Mouse (Mus musculus): ENCODE measurements around the gene Col25a1.

Gene Col25a1

DNA sequence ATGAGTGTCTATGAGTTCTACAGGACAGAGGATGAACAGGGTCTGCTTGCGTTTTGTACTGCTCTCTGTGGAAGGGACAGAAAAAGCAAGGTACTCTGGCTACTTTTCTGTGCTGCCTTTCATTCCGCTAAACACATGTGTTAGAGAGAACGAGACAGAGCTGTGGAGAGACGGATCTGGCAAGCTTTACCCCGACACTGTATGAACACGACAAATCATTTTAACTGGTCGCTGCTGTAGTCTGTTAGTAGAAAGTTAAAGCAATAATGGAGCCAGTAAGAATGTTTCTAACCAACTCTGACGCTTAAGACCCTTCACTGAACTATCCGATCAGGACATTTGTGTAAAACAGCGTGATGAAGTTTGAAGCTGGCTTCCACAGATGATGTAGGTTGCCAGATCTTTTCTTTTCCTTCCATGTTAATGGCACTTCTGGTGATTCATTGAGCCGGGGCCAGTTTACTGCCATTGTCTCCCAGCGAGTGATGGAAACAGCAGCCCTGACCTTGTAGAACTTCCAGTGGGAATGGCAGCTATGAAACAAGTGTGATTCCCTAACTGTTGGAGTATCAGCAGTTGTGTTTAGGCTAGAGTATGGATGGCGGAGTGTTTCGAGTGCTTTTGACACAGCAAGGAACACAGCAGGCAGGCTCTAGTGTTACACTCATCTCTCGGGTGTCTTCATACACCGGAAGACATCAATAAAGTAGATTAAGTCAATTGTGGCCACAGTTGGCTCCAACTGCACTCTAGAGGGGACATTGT, 437.2 kb downstream of the Col25a1 start:
- DNase-seq (ENCODE audit: low read depth) = no peak

DNA sequence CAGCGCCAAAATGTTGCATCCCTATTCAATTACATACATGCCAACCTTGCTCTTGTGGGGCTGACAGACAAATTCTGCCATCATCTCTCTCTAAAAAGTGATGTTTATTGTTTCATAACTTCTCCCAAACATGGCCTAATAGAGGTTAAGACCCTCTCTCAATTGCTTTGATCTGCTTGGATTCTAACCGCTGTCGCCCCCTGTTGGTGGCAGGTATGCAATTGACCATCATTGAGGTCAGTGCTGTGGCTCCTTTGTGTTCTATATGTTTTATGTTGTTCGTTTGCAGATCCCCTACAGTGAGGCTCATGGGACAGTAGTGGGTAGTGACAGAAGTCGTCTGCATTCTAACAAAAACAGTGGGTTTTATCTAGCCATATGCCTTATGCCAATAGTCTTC, 441.9 kb downstream of the Col25a1 start:
- peak; percentile 8 for DNase-seq (ENCODE audit: low read depth)

GRCm38 (mm10) chr3:130574652-130575051, 443.4 kb downstream of the Col25a1 start:
- peak; percentile 54 for DNase-seq (ENCODE audit: low read depth)

DNA sequence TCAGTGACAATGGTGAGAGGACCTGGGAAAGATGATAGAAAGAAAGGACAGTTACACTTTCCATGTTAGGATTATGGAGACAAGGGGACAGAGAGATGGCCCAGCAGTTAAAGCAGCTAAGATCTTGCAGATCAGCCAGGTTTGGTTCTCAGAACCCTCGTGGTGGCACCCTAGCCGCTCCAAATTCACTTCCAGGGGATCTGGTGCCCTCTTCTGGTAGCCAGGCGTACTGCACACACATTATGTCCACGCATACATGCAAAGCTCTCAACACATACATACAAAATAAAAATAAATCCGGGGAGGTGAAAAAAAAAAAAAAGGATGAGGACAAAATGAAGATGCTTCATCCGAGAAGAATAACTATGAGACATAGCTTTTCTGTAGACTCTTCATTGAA, 445.4 kb downstream of the Col25a1 start:
- peak; percentile 44 for DNase-seq (ENCODE audit: low read depth)

GRCm38 (mm10) chr3:130579501-130579900, 448.2 kb downstream of the Col25a1 start:
- DNase-seq (ENCODE audit: low read depth) = no peak

DNA sequence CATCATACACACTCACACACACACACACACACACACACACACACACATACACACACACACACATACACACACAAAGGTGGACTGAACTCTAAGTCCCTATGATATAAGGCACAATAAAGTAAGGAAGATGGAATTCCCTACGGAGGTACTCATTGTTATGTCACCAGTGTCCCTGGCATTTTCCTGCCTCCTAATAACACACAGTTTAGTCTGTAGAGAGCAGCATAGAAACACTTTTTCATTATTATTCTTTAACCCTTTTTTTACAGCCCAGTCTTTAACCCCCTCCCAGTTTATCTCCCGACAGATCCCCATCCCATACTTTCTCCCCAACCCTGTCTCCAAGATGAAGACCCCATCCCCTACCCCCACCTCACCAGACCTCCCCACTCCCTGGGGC, 450.3 kb downstream of the Col25a1 start:
- DNase-seq (ENCODE audit: low read depth) = no peak

DNA sequence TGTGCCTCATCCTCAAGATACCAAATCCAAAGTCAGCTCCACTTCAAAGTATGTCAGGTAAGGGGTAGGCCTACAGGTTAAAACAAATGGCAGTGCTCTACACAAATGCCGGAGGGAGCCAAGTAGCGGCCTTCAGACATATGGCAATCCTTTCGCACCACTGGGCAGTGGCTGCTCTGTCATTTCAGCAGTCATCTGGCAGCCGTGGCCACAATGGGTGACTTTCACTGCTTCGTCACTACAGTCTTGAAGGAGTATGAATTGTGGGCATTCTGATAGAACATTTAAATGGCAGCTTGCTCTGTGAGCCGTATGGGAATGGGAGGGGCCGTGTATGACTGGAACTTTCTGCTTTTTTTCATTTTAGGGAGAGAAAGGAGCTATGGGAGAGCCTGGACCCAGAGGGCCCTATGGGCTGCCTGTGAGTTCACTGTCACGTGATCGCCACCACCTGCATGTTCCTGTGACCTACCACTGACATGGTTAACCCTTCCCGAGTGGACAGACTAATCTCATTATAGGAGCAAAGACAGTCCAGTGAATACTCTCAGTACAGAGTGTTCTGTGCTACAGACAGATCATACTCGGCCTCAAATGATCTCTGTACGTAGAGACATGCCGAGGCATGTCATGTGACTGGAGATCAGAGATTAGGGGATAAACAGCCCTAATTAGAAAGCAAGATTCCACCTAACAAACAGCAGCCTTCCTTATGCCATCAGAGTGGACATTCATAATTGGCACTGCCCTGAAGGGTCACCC, 451.8 kb downstream of the Col25a1 start:
- DNase-seq (ENCODE audit: low read depth) = no peak

DNA sequence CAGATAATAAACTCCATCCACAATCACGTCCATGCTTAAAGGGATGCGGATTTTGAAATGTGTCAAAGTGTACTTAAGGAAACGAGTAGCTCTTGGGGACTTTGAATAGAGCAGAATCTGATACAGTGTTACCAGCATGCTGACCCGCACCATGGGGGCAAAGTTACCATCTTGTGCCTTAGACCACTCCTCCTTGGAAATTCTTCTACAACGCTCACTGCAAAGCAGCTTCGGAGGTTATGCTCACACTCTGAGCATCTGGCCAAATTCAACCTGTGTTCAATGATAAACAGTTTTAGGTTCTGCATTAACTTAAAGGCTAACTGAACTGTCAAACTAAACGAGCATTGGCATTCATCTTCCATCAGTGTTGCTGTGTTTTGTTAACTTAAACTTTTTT, 452.7 kb downstream of the Col25a1 start:
- DNase-seq (ENCODE audit: low read depth) = no peak

- DNase-seq (ENCODE audit: low read depth) = no peak
These were observed 463.7 kb downstream of the Col25a1 start for GRCm38 (mm10) chr3:130595050-130595449.

DNA sequence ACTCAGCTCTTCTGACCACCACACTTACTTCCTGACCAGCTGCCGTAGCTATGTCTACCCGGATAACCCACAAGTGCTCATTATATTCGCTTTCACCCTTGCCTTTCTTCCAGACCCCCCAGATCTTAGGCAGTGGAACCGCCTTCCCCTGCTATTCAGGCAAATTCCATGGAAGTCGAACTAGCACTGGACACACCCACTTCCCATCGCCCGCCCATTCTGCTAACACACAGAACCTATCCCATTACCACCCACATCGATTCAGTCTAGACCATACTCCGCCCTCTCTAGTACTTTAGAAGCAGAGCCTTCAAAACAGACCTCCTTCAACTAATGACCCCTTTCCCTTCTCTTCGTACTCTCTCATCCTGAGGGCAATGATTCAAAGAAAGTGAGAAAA, 470.2 kb downstream of the Col25a1 start:
- DNase-seq (ENCODE audit: low read depth) = no peak

- peak; percentile 11 for DNase-seq (ENCODE audit: low read depth)
These were observed 476.6 kb downstream of the Col25a1 start for GRCm38 (mm10) chr3:130607924-130608323.

DNA sequence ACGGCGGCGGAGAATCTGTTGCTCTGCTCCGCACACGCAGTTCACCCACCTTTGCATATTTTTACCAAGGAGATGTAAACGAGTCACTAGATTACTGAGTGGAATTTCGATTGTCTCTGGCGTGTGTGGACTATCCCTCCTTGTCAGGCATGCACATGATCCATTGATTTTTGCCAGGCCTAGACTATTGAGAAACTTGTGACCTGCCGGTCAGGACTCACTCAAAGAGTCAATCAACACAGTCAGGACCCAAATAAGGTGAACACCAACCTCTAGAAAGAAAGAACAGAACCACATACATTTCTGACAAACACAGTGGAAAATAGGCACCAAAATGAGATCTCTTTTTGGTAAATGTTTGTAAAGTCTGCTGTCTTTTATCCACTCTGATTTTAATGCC, 483.1 kb downstream of the Col25a1 start:
- DNase-seq (ENCODE audit: low read depth) = no peak

DNA sequence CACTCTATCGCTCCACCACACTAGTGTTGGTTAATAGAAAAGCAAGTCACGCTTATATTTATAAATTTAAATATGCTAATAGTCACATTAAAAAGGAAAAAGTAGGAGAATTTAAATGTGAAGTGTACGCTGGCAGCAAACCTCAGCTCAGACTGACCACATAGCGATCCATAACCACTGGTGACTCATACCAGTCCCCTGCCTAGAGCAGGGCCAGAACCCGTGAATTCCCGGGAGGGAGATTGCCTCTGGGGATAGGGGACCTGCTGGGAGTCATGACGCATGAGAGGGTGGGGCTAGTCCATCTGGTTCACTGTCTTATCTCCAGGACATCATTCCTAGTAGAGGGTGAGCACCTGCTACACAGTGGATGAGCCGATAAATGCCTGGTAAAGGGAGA, 484.3 kb downstream of the Col25a1 start:
- DNase-seq (ENCODE audit: low read depth) = no peak

GRCm38 (mm10) chr3:130617439-130617898, 486.2 kb downstream of the Col25a1 start, which contains the start of gene Etnppl:
Gene Etnppl, plus strand, starts transcription at chr3:130617448.
- no peak for DNase-seq (ENCODE audit: low read depth)

DNA sequence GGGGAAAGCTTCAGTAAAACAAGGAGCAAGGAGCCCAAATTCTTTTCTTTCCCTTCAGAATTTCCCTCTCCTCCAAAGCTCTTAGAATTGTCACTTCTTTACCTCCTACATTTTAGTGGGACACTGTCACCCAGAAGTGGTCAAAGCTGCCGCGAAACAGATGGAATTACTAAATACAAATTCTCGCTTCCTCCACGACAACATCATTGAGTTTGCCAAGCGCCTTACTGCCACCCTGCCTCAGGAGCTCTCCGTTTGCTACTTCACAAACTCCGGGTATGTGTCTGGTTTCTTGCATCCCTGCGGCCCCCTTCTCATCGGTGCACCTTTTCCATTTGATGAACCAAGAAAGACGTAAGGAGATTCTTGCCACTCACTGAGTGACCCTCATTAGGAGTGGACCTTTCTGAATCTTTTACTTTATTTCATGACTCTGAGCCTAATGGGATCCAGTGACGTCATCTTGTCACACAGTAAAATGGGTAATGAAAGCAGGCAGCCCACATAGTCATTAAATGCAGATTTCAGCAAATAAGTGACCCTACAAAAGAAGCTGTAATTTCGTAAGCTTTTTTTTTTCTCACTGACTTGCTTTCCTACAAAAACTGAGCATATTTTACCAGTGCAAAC, 489.3 kb downstream of the Col25a1 start:
- DNase-seq (ENCODE audit: low read depth) = no peak

GRCm38 (mm10) chr3:130628358-130628757, 497.1 kb downstream of the Col25a1 start:
- peak; percentile 9 for DNase-seq (ENCODE audit: low read depth)

GRCm38 (mm10) chr3:130633859-130634258, 502.6 kb downstream of the Col25a1 start:
- DNase-seq (ENCODE audit: low read depth) = no peak

DNA sequence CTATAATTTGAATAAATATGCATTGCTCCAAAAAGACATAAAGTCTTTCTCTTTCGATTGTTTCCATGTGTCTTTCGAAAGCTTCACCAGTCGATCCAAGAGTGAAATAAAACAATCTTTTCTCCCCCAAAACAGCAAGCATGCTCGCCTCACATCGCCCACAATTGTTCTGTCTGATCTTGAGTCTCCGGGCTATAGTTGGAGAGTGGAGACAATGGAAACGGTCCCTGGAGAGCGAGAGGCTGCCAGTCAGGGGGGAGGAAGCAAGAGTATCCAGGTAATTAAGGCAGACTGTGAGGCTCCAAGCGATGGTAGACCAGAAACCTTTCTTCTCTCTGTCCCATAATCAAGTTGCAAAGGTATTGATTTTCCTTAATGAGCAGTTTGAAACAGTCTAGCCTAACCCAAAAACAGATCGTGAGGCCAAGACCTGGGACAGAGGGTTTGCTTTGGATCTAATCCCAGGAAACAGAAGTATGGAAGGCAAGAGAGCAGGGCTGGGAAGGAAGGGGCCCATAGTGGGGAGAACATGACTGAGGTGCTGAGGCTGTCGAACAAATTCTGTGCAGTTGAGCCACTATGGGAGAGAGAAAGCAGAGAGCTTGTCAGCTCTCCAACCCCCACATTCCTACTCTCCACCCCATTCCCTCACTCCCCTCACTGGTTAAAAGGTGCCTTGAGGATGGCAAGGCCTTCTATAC, 515.0 kb downstream of the Col25a1 start:
- no peak for DNase-seq (ENCODE audit: low read depth)

Measured in 416B (cell line).